Mouse (Mus musculus): Measurements from ENCODE around the gene Slc16a14. TPM values are rescaled to one million over a fixed set of nuclear protein-coding genes. Genes with fewer than 3 reads are reported as not detected.

Slc16a14 gene
- polyA plus RNA-seq, 3 experiments from 2014 or later, result not detected

DNA sequence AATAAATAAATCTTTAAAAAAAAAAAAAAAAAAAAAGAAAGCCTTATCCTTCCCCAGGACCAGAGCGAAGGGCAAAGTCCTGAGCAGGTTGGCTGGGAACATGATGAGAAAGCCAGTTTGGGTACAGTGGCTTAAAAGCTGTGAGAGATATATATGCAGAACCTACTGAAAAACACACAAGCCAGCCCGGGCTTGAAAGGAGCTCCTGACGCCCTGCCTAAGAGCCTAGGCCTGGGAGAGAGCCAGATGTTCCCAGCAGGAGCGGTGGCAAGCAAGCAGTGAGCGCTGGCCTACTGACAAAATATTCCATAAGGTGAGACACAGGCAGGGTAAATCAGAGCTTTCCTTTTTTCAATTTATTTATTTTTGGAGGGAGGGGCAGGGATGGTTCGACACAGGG lies 68.7 kb downstream of the Slc16a14 start:
- ATAC-seq, result no peak

DNA sequence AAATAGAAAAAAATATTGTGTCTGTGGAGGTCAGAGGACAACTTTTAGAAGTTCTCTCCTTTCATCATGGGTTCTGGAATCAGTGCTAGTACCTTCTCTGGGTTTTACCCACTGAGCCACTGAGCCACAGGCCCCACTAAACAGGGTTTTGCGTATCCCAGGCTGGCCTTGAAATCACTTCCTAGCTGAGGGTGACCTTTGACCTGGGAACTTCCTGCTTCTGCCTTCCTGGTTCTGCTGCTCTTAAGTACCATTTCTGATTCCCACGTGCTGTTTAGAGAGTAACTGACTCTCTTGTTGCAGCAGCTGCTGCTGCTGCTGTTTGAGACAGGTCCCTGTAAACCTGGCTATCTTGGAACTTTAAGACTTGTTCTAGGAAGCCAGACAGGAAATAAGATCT lies 70.3 kb downstream of the Slc16a14 start:
- no peak for ATAC-seq

DNA sequence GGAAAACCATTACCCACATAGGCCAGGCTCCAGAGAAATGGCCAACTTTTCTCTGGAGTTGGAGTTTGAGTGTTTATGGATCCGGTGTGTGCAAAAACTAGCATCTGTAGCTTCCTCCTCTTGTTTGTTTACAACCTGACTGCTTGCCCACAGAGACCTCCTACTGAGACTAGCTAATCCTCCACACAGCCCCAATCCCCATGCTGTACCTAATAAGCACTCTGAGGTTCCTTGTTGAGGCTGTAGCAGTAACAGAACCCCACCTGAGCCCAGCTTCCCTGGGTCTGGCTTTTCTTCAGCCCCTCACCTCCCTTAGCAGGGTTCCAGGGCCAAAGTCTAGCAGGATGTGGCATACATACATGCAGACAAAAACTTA lies 73.7 kb downstream of the Slc16a14 start:
- no peak for ATAC-seq

DNA sequence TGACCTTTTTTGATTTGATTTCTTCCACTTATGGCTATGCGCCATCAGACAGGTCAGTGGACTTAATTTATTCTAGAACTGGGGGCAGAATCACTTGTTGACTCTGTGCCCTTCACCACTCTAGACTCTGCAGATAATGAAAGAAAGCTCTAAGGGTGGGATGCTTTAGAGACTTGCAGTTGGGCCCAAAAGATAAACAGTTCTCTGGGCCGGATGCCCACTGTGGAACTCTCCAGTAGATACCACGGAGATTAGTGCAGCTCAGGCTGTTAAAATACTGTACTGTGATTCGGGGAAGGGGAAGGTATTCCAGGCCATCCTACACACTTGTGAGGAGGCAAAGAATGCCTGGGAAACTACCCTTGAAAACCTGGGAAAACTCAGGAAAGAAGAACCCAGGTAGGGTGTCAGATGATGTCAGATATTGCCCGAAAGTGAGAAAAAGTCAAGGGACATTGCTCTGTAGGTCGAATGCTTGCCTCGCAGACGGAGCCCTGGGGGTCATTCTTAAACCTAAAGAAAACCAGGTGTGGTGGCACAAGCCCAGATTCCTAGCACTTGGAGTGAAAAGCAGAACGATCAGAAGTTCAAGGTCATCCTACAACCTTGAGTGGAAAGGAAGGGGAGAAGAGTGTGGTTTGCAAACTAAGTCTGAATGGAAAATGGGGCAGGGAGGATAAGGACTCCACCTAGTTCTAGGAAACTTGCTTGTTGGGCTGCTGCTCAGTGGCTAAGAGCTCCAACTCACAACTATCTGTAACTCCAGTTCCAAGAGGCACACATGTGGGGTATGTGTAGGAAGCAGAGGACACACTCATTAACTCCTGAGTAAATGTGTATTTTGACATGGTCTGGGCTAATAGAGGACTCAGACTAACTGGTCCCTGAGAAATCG lies 74.3 kb downstream of the Slc16a14 start:
- no peak for ATAC-seq

DNA sequence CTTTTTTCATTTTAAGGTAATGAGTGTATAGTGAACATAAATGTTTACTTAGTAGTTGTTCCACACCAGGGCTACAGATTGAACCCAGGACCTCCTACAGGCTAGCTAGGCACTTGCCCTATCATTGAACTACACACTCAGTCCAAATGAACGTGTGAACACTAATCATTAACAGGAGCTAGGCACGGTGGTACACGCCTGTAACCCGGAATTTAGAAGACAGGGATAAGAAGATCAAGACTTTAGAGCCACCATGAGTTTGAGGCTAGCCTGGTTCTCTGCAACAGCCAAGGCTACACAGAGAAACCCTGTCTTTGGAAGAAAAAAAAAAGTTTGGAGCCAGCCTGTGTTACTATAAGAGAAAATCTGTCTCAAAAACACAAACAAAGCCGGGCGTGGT lies 75.3 kb downstream of the Slc16a14 start:
- no peak for ATAC-seq

Other genes starting within 250 kb of the Slc16a14 start
- gene Dner, start 238.9 kb downstream of the Slc16a14 start, polyA plus RNA-seq (2017; shearing (Covaris generic)), result under 1 TPM in 1 of 3 experiments, not detected in 2; 0.15 TPM
- gene Fbxo36, start 95.3 kb downstream of the Slc16a14 start, polyA plus RNA-seq (2017; shearing (Covaris generic)), result 1 to 10 TPM; 1.7 to 3.1 (median 2.0) TPM
- 100 to 1,000 TPM; 143 to 156 (median 151) TPM for gene Trip12, start 94.6 kb downstream of the Slc16a14 start, polyA plus RNA-seq (2017; shearing (Covaris generic))
- not detected for gene Gm10553, start 165.0 kb upstream of the Slc16a14 start, polyA plus RNA-seq (2017; shearing (Covaris generic))
- 1 to 10 TPM in 2 of 3 experiments, under 1 TPM in 1; 0.64 to 2.9 (median 1.9) TPM for gene A530032D15Rik, start 174.7 kb upstream of the Slc16a14 start, polyA plus RNA-seq (2017; shearing (Covaris generic))

All from inflammation-experienced regulatory T-cells, adult 6 months (primary cell).